Mouse (Mus musculus) stomach, embryonic 16.5 days (tissue): ENCODE data around the gene Fbxl17. TPM values are rescaled to one million over a fixed set of nuclear protein-coding genes. Genes with fewer than 3 reads are reported as not detected.
A peak's percentile ranks its signal among the peaks of the same experiment; 100 is the strongest.

ENCODE experiments used
- ATAC-seq: fragments of 200-750 bp; cut with Nextera tagmentation; 2 replicates; pipeline ENCODE4 v1.8.0; 2017; ENCODE audit warnings: moderate number of reproducible peaks, moderate TSS enrichment; ENCODE audit not compliant: insufficient read depth, low FRiP score
- H3K27ac ChIP-seq: fragments of 300-500 bp; sonication (generic); 2 replicates; pipeline ENCODE4 v1.5.1; 2014; ENCODE audit warnings: low read length
- H3K27me3 ChIP-seq: fragments of 300-500 bp; sonication (generic); 2 replicates; pipeline ENCODE4 v1.6.1; 2014; ENCODE audit warnings: low read length, control low read depth, mixed read lengths; ENCODE audit not compliant: control insufficient read depth, insufficient read depth
- H3K36me3 ChIP-seq: fragments of 300-500 bp; sonication (generic); 2 replicates; pipeline ENCODE4 v1.6.1; 2014; ENCODE audit warnings: low read length; ENCODE audit not compliant: control insufficient read depth, insufficient read depth
- H3K4me1 ChIP-seq: fragments of 300-500 bp; sonication (generic); 2 replicates; pipeline ENCODE4 v1.6.1; 2014; ENCODE audit warnings: low read length, control low read depth, mixed read lengths; ENCODE audit not compliant: control insufficient read depth, insufficient read depth
- H3K4me2 ChIP-seq: fragments of 300-500 bp; sonication (generic); 2 replicates; pipeline ENCODE4 v1.6.1; 2014; ENCODE audit warnings: low read depth, low read length, mixed read lengths
- H3K4me3 ChIP-seq: fragments of 300-500 bp; sonication (generic); replicated peaks from 2 replicates; pipeline ENCODE4 v1.5.1; 2014; ENCODE audit warnings: mild to moderate bottlenecking, low read length
- H3K9ac ChIP-seq: fragments of 300-500 bp; sonication (generic); 2 replicates; pipeline ENCODE4 v1.6.1; 2014; ENCODE audit warnings: low read length
- H3K9me3 ChIP-seq: fragments of 300-500 bp; sonication (generic); replicated peaks from 2 replicates; pipeline ENCODE4 v1.6.1; 2016; ENCODE audit warnings: low read length, control low read depth; ENCODE audit not compliant: control insufficient read depth
- WGBS: fragments of 180-500 bp; shearing (Covaris S2); extraction: QIAGEN DNeasy Blood & Tissue Kit; methylation state at CpG from one replicate; pipeline ENCODE4 v1.1.7; 2014; 5-methylcytosine and 5-hydroxymethylcytosine counted together
- polyA plus RNA-seq: library from polyadenylated mRNA; unstranded; fragments of >200 nt; fragmentation: Nextera tagmentation; extraction: Ambion mirVana; gene quantifications from 2 replicates; pipeline ENCODE4 v1.2.1, GENCODE M21; 2015

The Fbxl17 gene
- polyA plus RNA-seq, 1 experiment from 2014 or later, result 4.7 TPM

DNA sequence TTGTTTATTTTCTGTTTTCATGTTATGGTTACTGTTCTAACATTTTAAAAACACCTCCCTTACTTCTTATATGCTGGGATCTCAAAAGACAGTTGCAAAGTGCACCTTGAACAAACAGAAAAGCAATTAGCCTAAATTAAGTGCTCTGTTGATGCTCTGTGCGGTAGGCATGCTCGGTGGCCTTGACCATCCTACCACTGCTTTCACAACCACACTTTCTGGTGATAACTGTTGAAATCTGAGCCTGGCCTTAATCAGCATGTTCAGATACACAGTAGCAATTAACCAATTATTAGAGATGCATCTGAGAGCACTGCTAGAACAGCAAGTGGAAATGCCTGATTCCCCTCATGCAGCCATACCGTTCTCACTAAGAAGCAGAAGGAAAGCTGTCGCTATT, 156.7 kb downstream of the Fbxl17 start:
- no peak for ATAC-seq
- Histone ChIP-seq H3K9me3 (no peaks in the 10 kb centered on the region), H3K4me2 (no peak overlapping the region), H3K4me1 (0 out of 2 replicates have a peak, but pooled peaks cover 3% of the 10 kb centered on the region), H3K36me3 (no peaks in the 10 kb centered on the region), H3K4me3 (no peak overlapping the region), H3K9ac (no peak overlapping the region), H3K27me3 (no peaks in the 10 kb centered on the region), H3K27ac (no peak overlapping the region)
- WGBS, result 85% methylated on average over 4 of the region's 4 CpGs

DNA sequence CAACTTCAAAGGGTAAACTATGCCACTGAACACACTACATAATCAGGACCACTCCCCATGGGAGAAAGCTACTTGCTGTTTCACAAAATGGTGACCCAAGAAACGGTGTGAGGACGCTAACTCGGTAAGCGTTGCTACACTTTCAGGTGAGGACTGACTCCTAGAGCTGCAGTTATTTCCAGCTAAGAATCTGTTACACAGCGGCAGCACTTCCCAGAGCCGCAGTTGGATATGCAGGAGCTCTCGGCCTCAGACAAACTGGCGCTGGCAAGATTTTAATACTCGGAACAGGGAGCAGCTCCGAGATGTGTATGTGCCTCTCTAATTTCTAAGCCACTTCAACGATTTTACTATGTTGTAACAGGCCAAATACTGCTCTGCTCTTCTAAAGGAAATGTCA, 157.4 kb downstream of the Fbxl17 start:
- Histone ChIP-seq H3K9me3 (no peaks in the 10 kb centered on the region), H3K27me3 (no peaks in the 10 kb centered on the region), H3K4me3 (no peak overlapping the region), H3K4me2 (no peak overlapping the region), H3K9ac (no peak overlapping the region), H3K36me3 (no peaks in the 10 kb centered on the region), H3K27ac (no peak overlapping the region), H3K4me1 (0 out of 2 replicates have a peak, but pooled peaks cover 3% of the 10 kb centered on the region)
- ATAC-seq, result no peak
- 85% methylated on average over 11 of the region's 11 CpGs for WGBS

DNA sequence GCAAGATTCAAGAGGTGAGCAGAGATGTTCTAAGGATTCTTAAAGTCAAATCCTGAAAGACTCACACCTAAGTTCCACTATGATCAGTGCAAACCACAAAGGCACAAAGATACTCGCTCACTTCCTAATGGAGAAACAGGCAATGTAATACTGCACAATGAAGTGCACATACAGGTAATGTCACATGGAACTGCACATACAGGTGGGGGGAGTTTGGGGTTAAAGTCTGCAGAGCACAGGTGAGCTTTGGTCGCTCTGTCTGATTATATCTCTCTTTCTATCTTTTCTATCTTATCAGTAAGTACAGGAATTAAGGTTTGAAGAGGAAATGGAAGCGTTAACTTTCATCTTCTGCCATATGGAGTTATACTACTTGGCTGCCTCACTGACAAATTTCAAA, 158.6 kb downstream of the Fbxl17 start:
- H3K4me3 ChIP-seq, result no peak overlapping the region

DNA sequence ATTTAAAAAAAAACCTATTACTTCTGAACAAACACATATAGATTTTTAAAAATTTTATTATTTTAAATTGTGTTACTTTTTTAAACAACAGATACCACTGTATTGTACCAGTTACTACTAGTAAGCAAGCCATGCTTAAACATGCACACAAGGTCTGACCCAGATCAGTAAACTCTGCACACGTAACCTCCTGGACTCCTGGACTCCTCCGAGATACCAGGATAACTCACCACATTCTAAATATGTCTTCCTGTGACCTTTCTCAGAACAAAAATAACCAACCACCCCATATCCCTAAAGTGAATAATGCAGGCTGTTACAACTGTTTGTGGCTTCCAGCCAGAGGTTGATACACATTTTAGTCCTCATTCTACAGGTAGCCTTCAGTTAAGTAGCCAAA, 170.9 kb downstream of the Fbxl17 start:
- no peaks in the 10 kb centered on the region for H3K4me1 ChIP-seq
- 83% methylated on average over 2 of the region's 2 CpGs for whole genome bisulfite sequencing
- no peak overlapping the region for H3K4me3 ChIP-seq
- H3K27me3 ChIP-seq, result no peaks in the 10 kb centered on the region
- no peaks in the 10 kb centered on the region for H3K9me3 ChIP-seq
- no peak overlapping the region for H3K4me2 ChIP-seq
- no peaks in the 10 kb centered on the region for H3K36me3 ChIP-seq
- no peak overlapping the region for H3K27ac ChIP-seq
- ATAC-seq, result no peak
- H3K9ac ChIP-seq, result no peak overlapping the region

More for the DNA sequence above, 158.6 kb downstream of the Fbxl17 start:
- no peak for ATAC-seq
- Histone ChIP-seq H3K27me3 (no peaks in the 10 kb centered on the region), H3K9ac (no peak overlapping the region), H3K4me2 (no peak overlapping the region), H3K36me3 (no peaks in the 10 kb centered on the region), H3K4me1 (0 out of 2 replicates have a peak, but pooled peaks cover 3% of the 10 kb centered on the region), H3K9me3 (no peaks in the 10 kb centered on the region), H3K27ac (no peak overlapping the region)
- 72% methylated on average over 3 of the region's 3 CpGs for WGBS

DNA sequence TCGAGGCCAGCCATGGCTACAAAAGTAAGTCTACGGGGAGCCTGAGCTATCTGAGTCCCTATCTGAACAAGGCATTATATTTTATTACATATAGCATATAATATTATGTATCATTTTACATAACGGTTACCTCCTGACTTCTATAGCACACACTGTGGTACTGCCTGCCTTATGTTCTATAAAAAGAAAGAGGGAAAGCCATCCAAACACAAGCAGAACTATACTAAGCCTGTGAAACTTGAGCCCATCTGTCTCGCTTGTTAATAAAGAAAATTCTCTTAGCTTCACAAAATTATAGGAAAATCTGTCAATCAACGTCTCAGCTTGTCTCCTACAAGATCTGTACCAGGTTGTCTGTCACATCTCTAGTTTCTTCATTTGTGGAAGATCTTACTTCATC, 173.6 kb downstream of the Fbxl17 start:
- H3K4me3 ChIP-seq, result no peak overlapping the region
- H3K27ac ChIP-seq, result no peak overlapping the region
- H3K27me3 ChIP-seq, result no peaks in the 10 kb centered on the region
- H3K9me3 ChIP-seq, result no peaks in the 10 kb centered on the region
- H3K4me2 ChIP-seq, result no peak overlapping the region
- WGBS, result 83% methylated on average over 5 of the region's 5 CpGs
- H3K9ac ChIP-seq, result no peak overlapping the region
- 0 out of 2 replicates have a peak, but pooled peaks cover 3% of the 10 kb centered on the region for H3K4me1 ChIP-seq
- no peaks in the 10 kb centered on the region for H3K36me3 ChIP-seq
- no peak for ATAC-seq

DNA sequence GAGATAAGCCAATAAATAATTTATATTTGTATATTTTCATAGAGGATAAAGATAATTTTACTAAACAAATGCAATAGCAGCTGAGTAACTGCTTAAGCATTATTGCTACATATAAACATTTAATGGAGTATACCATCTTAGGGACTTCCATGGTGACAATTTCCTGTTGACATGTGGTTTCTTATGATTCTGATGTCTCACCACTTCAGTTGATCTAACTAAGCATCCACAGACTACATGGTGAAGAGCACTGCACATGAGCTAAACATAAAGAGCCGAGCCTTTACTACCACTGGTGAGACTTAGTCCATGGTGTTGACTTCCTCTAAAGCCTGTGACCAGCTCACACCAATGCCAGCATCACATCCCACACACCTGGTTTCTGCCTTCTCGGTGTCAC, 175.1 kb downstream of the Fbxl17 start:
- H3K4me1 ChIP-seq, result 0 out of 2 replicates have a peak, but pooled peaks cover 5% of the 10 kb centered on the region
- ATAC-seq, result no peak
- 91% methylated on average over 2 of the region's 2 CpGs for WGBS
- no peak overlapping the region for H3K9ac ChIP-seq
- no peaks in the 10 kb centered on the region for H3K36me3 ChIP-seq
- H3K27ac ChIP-seq, result no peak overlapping the region
- no peak overlapping the region for H3K4me3 ChIP-seq
- H3K4me2 ChIP-seq, result no peak overlapping the region
- H3K9me3 ChIP-seq, result no peaks in the 10 kb centered on the region
- no peaks in the 10 kb centered on the region for H3K27me3 ChIP-seq

DNA sequence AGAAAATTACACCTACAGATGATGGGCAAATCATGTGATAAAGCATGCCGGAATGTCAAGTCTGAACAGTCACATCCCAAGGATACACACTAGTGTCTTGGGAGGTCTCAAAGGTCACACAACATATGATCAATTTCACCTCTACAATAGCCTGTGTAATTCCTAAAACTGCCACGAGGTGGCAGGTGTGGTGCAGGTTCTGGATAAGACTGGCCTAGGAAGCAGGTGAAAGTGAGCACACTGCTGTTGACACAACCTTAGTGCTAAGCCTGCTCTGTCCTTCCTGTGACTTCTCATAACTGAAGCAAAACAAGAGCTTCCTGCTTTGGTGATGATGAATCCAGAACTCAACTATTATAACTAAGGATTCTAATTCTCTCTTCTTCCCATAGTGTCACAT, 175.8 kb downstream of the Fbxl17 start:
- ATAC-seq, result peak; percentile 75; the same call in 1 of the 2 replicates
- Histone ChIP-seq H3K4me1 (0 out of 2 replicates have a peak, but pooled peaks cover 5% of the 10 kb centered on the region), H3K9ac (no peak overlapping the region), H3K4me2 (no peak overlapping the region), H3K27me3 (no peaks in the 10 kb centered on the region), H3K36me3 (no peaks in the 10 kb centered on the region), H3K27ac (no peak overlapping the region), H3K9me3 (no peaks in the 10 kb centered on the region), H3K4me3 (no peak overlapping the region)
- 25% methylated on average over 2 of the region's 2 CpGs for WGBS

DNA sequence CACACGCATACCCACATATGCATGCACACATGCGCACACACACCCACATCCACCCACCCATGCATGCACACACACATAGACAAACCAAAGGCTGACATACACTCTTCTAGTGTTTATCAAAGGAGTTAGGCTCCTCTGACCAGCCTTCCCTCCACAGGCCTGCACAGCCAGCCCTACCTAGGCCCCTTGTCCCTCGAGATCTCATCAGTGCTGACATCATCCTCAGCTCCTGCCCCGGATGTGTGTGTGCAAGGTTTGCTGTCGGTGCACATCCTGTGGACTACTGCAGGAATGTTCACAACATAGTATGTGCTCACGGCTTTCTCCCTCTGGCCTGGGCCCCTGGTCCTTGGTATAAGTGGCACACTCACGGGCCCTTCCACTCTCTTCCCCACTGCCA, 177.0 kb downstream of the Fbxl17 start:
- H3K9ac ChIP-seq, result no peak overlapping the region
- no peaks in the 10 kb centered on the region for H3K36me3 ChIP-seq
- WGBS, result 83% methylated on average over 7 of the region's 7 CpGs

DNA sequence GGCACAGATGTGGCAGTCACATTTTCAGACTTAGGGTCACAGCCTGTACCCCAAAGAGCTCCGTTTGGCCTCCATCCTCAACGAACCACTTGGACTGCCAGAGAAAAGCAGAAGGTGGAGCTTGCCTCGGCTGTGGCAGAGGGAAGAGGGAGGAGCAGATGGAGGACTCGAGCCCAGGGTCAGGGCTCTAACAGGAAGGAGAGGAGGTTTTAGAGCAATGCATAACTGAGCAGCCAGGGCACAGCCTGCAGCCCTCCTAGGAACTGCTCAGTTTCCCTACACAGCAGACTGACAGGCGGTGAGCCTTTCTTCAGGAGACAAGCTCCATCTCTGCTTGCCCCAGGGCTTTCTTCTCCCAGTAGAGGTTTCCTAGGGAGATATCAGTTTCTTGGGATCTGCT, 178.5 kb downstream of the Fbxl17 start:
- Histone ChIP-seq H3K4me3 (no peak overlapping the region), H3K9ac (no peak overlapping the region), H3K27ac (no peak overlapping the region), H3K4me1 (0 out of 2 replicates have a peak, but pooled peaks cover 5% of the 10 kb centered on the region), H3K4me2 (no peak overlapping the region), H3K27me3 (no peaks in the 10 kb centered on the region), H3K36me3 (no peaks in the 10 kb centered on the region), H3K9me3 (no peaks in the 10 kb centered on the region)
- no peak for ATAC-seq
- WGBS, result 37% methylated on average over 5 of the region's 5 CpGs

More for the DNA sequence above, 177.0 kb downstream of the Fbxl17 start:
- Histone ChIP-seq H3K4me3 (no peak overlapping the region), H3K4me2 (no peak overlapping the region), H3K4me1 (0 out of 2 replicates have a peak, but pooled peaks cover 5% of the 10 kb centered on the region), H3K27ac (no peak overlapping the region), H3K9me3 (no peaks in the 10 kb centered on the region), H3K27me3 (no peaks in the 10 kb centered on the region)
- ATAC-seq, result no peak
